Mouse (Mus musculus): ENCODE data around the gene Cdon.

Gene Cdon

GRCm38 (mm10) chr9:35539001-35539750 lies 118.2 kb downstream of the Cdon start:
- no peak for DNase-seq (ENCODE audit: extremely low spot score, low spot score)

GRCm38 (mm10) chr9:35541024-35541423 lies 120.1 kb downstream of the Cdon start:
- DNase-seq (ENCODE audit: extremely low spot score, low spot score) = no peak

GRCm38 (mm10) chr9:35541488-35541887 lies 120.6 kb downstream of the Cdon start:
- peak; percentile 87 for DNase-seq (ENCODE audit: extremely low spot score, low spot score)

GRCm38 (mm10) chr9:35541941-35542340 lies 121.0 kb downstream of the Cdon start:
- no peak for DNase-seq (ENCODE audit: extremely low spot score, low spot score)

- no peak for DNase-seq (ENCODE audit: extremely low spot score, low spot score)
Observed at GRCm38 (mm10) chr9:35543099-35543860, 122.4 kb downstream of the Cdon start.

GRCm38 (mm10) chr9:35544666-35545065 lies 123.7 kb downstream of the Cdon start:
- DNase-seq (ENCODE audit: extremely low spot score, low spot score) = no peak

GRCm38 (mm10) chr9:35545704-35546103 lies 124.8 kb downstream of the Cdon start:
- no peak for DNase-seq (ENCODE audit: extremely low spot score, low spot score)

GRCm38 (mm10) chr9:35546745-35547144 lies 125.8 kb downstream of the Cdon start:
- DNase-seq (ENCODE audit: extremely low spot score, low spot score) = no peak

- DNase-seq (ENCODE audit: extremely low spot score, low spot score) = no peak
Observed at GRCm38 (mm10) chr9:35548455-35548854, 127.5 kb downstream of the Cdon start.

GRCm38 (mm10) chr9:35556494-35557102 lies 135.7 kb downstream of the Cdon start:
- DNase-seq (ENCODE audit: extremely low spot score, low spot score) = no peak
